Mouse (Mus musculus) ZHBTc4 (cell line): ENCODE results near the gene Nell2.
"Not testable (repeated sequence)": the region's sequence is repeated elsewhere in the genome, so short reads cannot be mapped to it uniquely, and the experiment has no call there.

Experiments used
- DNase-seq: peaks from one replicate; pipeline ENCODE4 v3.0.0-alpha.2; 2011; ENCODE audit warnings: low read depth, low spot score

Gene Nell2

GRCm38 (mm10) chr15:95243876-95244275 lies 284.5 kb downstream of the Nell2 start:
- DNase-seq: no peak

- no peak for DNase-seq
Measured at GRCm38 (mm10) chr15:95241161-95241560, 287.2 kb downstream of the Nell2 start.

GRCm38 (mm10) chr15:95237021-95237420 lies 291.3 kb downstream of the Nell2 start:
- not testable (repeated sequence) for DNase-seq

GRCm38 (mm10) chr15:95236509-95236908 lies 291.9 kb downstream of the Nell2 start:
- DNase-seq: no peak

GRCm38 (mm10) chr15:95231171-95231570 lies 297.2 kb downstream of the Nell2 start:
- no peak for DNase-seq

GRCm38 (mm10) chr15:95216640-95217365 lies 311.6 kb downstream of the Nell2 start:
- no peak for DNase-seq

- DNase-seq: no peak
Measured at GRCm38 (mm10) chr15:95210551-95210950, 317.8 kb downstream of the Nell2 start.

- DNase-seq: no peak
Measured at GRCm38 (mm10) chr15:95209186-95209585, 319.2 kb downstream of the Nell2 start.

GRCm38 (mm10) chr15:95193661-95194280 lies 334.6 kb downstream of the Nell2 start:
- DNase-seq: no peak

GRCm38 (mm10) chr15:95192951-95193350 lies 335.4 kb downstream of the Nell2 start:
- no peak for DNase-seq

GRCm38 (mm10) chr15:95186226-95186625 lies 342.1 kb downstream of the Nell2 start:
- DNase-seq: peak; percentile 6

GRCm38 (mm10) chr15:95185419-95185818 lies 342.9 kb downstream of the Nell2 start:
- no peak for DNase-seq

GRCm38 (mm10) chr15:95183450-95183849 lies 344.9 kb downstream of the Nell2 start:
- no peak for DNase-seq

- no peak for DNase-seq
Measured at GRCm38 (mm10) chr15:95156828-95157227, 371.5 kb downstream of the Nell2 start.

- DNase-seq: no peak
Measured at GRCm38 (mm10) chr15:95145118-95145517, 383.2 kb downstream of the Nell2 start.

GRCm38 (mm10) chr15:95144131-95144530 lies 384.2 kb downstream of the Nell2 start:
- DNase-seq: no peak

- no peak for DNase-seq
Measured at GRCm38 (mm10) chr15:95138709-95139409, 389.5 kb downstream of the Nell2 start.

GRCm38 (mm10) chr15:95137018-95137810 lies 391.1 kb downstream of the Nell2 start:
- DNase-seq: no peak

- DNase-seq: no peak
Measured at GRCm38 (mm10) chr15:95135926-95136609, 392.3 kb downstream of the Nell2 start.

GRCm38 (mm10) chr15:95131401-95131800 lies 397.0 kb downstream of the Nell2 start:
- peak; percentile 53 for DNase-seq

GRCm38 (mm10) chr15:95108626-95109025 lies 419.7 kb downstream of the Nell2 start:
- no peak for DNase-seq
